Mouse (Mus musculus): ENCODE measurements around the gene Mdm2. TPM values are rescaled to one million over a fixed set of nuclear protein-coding genes. Genes with fewer than 3 reads are reported as not detected.

The Mdm2 gene
- total RNA-seq, 2 experiments from 2014 or later: 59.1 to 62.8 TPM

DNA sequence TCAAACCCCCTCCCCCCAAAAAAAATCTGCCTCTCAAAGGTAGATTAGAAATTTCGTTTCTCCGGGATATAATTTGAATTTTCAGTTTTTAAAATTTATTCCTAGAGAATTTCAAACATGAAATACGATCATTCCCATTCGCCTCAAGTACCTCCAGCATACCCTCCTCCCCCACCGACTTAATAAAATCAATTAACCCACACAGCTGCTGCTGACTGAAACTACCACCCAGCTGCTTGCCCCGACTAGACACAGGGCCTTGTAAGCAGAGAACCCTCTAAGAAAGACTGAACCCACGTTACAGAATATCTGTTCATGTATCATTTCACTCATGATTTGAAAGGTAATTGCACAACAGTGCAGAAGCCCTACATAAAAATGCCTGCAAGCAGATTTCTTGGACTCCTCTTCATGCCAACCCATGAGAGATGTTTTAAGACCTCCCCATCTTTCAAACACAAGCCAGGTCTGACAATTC, 65.0 kb downstream of the Mdm2 start:
- DNase-seq (ENCODE audit: low spot score in 2 of 2): no peak

DNA sequence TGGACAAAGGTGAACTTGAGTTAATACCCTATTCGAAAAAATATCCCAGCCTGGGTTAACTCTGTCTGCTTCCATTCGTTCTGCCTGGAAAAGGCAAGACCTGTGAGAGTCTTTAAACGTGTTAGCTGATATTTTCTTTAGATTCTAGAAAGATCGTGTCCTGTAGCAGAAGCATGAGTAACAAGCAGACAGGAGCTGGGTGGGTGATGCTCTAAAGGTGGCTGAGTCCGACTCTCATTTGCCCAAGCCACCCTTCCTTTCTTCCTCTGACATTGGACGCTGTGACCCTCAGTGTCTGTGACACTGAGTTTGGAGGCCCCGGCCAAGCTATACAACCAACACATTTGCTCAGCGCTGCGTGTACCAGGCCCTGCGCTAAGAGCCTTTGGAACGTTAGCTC, 65.7 kb downstream of the Mdm2 start:
- no peak for DNase-seq (ENCODE audit: low spot score in 2 of 2)

DNA sequence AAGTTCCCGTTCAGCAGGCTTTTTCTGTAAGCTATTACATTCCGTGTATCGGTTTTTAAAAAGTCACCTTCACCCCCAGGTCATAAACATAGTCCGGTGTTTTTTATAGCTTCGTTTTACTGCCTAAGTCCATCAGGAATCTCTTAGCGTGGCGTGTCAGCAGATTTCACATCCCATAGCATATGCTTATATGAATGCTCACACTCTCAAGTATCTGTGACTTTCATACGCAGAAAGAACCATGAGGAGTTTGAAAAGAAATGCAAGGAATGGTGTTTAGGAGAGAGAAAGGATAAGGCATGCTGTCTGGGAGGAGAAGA, 66.2 kb downstream of the Mdm2 start:
- DNase-seq (ENCODE audit: low spot score in 2 of 2): no peak

DNA sequence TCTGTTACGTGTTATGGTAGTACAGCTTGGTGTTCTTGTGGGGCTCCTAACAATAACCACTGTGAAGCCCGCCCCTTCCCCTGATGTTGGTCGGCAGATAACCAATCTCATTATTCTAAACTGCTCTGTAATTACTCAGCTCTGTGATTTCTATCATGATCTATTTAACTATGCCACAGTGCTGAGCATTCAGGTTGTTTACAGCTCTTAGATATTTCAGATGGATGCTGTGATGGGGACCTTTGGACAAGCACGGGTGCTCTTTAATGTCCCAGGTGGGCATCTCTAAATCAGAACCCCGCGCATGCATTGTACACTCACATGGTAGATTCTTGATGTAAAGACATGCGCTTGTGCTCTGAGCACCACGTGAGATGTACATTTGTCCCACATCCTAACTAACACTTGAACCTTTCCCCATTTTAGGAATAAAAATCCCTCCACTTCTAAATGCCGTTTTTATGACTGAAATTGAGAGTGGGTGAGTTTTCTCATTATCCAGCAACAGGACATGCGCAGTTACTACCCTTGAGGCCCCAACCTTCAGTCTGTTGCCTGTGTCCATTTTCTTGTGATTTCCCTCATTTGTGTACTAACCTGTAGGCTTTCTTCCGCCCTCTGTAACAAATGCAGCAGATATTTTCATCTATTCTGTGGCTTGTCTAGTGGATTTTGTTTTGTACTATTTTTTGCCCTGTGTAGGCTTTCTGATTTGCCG, 66.7 kb downstream of the Mdm2 start:
- no peak for DNase-seq (ENCODE audit: low spot score in 2 of 2)

DNA sequence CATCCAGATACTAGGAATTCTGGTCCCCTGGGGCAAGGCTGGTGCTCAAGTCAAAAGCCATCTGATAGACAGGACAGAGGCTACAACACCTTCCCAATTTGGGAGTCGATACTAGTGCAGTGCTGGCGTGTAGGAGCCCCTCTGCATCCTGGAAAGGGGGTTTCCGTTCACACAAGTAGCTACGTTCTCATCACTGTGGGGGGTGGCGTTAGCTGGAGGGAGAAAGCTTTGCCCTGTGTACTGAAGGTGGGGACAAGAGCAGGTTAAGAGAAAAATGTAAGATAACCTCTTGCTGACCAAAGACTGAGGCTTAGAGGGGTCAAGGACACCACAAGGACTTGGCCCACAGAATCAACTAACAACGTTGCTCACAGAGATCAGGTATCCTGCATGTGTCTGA, 67.3 kb downstream of the Mdm2 start:
- no peak for DNase-seq (ENCODE audit: low spot score in 2 of 2)

DNA sequence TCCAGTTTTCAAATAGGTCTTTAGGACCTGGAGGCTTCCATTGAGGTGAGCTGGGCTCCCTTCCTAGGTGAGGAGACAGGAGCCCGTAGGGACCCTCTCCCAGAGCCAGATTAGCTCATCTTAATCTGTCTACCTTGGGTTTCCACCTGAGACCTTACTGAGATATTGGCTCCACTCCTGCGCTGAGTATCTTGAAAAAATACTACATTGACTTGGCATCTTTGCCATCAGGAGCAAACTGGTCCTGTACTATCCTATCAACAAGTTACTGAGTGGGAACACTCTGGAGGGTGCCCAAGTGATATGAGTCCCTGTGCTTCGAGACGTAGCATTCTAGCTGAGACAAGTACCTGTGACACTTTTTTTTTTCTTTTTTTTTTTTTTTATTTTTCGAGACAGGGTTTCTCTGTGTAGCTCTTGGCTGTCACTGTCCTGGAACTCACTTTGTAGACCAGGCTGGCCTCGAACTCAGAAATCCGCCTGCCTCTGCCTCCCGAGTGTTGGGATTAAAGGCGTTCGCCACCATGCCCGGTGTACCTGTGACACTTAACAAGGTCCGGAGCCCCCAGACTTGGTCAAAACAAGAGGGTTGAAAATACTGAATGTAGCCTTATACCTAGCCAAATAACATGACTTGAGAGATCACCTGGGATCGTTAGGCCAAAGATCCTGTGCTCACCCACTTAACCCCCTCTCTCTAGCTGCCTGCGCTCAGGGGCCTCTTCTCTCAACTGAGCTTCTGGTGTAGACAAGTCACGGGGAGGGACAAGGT, 67.9 kb downstream of the Mdm2 start:
- no peak for DNase-seq (ENCODE audit: low spot score in 2 of 2)

DNA sequence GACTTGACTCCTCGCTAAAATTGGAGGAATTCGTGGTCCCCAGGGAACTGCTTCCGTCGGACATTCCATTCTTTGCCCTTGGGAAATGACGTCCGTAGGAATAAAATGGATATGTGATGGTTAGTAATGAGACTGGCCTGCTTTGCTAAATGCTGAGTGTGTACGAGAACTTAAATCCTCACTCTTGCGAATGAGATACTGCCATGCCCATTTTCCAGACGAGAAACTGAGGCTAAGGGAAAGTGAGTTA, 68.4 kb downstream of the Mdm2 start:
- DNase-seq (ENCODE audit: low spot score in 2 of 2): no peak

DNA sequence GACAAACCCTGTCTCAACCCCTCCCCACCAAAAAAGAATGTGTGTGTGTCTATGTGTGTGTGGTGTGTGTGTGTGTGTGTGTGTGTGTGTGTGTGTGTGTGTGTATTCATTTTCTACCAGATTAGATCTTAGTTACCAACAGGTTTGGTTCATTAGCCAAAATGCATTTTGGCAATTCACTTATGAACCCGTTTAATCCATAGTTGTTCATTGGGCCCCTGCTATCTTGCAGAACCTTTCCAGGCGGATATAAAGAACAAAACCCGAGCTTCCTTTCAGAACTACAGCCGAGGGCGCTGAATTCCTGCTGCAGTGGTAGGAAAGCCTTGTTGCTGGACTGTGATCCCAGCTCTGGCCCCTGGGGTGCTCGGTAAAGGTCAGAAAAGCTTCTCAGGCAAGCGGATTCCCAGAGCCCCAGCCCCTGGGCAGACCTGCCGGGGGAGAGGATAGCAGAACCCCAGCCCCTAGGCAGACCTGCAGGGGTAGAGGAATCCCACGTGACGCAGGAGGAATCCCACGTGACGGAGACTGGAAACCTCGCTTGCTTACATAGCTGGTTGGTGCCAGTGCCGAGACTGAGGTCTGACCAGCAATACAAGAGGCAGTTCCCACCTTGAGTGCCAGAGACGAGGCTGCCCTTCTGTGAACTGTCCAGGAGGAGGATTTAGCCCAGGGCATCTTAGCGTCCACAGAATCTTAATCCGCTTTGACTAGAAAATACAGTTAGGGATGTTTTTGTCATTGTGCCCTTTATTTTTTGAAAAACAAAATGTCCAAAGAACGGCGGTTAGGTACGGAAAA, 69.0 kb downstream of the Mdm2 start:
- no peak for DNase-seq (ENCODE audit: low spot score in 2 of 2)

DNA sequence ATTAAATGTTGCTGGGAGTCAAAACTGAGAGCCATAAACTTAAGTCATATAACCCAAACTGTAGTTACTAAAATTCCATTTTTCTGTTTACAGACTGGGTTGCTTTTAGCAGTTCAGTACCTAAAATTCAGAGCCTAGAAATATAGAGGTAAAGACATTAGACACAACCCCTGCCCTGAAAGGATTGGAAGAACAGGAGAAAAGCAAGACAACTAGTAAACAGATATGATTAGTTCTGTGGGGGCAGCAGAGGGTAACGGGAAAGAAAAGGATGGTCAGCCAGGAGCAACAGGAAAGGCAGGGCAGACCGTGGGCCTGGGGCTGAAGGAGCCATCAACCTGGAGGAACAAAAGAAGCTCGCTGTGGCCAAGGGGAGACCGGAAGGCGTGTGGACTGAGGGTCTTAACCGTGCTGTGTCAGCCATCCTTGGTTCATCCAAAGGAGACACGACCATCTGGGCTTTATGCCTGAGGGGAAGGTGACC, 69.9 kb downstream of the Mdm2 start:
- DNase-seq (ENCODE audit: low spot score in 2 of 2): no peak

DNA sequence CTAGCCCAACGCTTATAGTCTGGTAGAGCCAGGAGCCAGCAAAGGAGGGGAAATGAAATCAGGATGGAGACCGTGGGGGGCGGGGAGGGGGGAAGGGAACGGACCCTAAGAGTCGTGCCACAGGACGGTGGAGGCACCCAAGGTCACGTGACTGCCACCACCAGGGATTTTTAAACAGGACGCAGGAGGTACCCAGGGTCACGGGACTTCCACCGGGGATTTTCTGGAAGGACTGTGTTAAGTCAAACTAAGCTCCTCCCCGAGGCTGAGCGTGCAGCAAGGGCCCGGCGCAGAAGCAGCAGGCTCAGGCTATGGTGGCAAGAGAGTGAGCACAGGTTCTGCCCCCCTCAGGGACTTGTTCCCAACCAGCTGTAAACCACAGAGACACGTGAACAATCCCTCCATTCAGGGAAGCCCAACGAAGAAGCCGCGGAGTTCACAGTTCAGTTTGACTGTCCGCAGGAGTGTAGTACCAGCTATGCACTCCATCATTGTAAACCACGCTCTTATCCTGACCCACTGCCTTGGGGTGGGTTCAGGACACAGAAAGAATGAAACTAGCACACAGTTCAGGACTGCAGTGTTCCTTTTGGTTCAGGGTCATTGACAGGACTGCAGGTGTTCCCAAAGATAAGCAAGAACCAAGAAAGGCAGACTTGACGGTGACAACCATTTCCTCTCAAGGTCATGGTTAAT, 70.5 kb downstream of the Mdm2 start:
- no peak for DNase-seq (ENCODE audit: low spot score in 2 of 2)

DNA sequence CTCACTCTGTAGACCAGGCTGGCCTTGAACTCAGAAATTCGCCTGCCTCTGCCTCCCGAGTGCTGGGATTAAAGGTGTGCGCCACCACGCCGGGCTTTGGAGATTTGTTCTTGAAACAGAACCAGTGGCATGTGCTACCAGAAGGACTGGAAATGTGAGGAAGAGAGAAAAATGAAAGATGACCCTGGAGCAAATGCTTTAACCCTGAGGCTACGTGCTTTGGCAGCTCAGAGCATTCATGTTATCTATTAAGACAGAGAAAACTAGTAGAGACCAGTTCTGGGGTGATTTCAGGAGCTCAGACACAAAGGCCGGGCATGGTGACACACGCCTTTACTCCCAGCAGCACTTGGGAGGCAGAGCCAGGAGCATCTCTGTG, 71.3 kb downstream of the Mdm2 start:
- no peak for DNase-seq (ENCODE audit: low spot score in 2 of 2)

Other genes starting within 250 kb of the Mdm2 start
- 1 to 10 TPM; 7.7 to 7.8 TPM for gene Cpm, start 81.3 kb downstream of the Mdm2 start, total RNA-seq (2021)
- gene Slc35e3, start 35.6 kb upstream of the Mdm2 start, total RNA-seq (2021): 10 to 100 TPM; 31.9 to 35.0 TPM
- gene Nup107, start 81.9 kb upstream of the Mdm2 start, total RNA-seq (2021): 10 to 100 TPM; 14.4 to 17.0 TPM
- gene Rap1b, start 135.3 kb upstream of the Mdm2 start, total RNA-seq (2021): 10 to 100 TPM; 79.4 to 86.1 TPM

All from layer of hippocampus, postnatal 14 days (tissue).